Mouse (Mus musculus) left cerebral cortex, postnatal 36 days (tissue): Measurements from ENCODE around the gene Tmem106b. TPM values are rescaled to one million over a fixed set of nuclear protein-coding genes. Genes with fewer than 3 reads are reported as not detected.

ENCODE experiments used
- total RNA-seq, 2 experiments: library from RNA; stranded (reverse); gene quantifications; 2 replicates each; pipeline ENCODE4 v1.2.3; 2021

Tmem106b gene
- total RNA-seq, 2 experiments from 2014 or later = 148 to 153 TPM

Other genes with a start within 250 kb of the Tmem106b start
- gene Vwde, start 155.2 kb downstream of the Tmem106b start, total RNA-seq = not detected